Mouse (Mus musculus) embryonic facial prominence, embryonic 15.5 days (tissue): ENCODE measurements around the gene Tpm3. TPM values are rescaled to one million over a fixed set of nuclear protein-coding genes. Genes with fewer than 3 reads are reported as not detected.

Source experiments
- ATAC-seq: fragments of 200-750 bp; cut with Nextera tagmentation; 2 replicates; pipeline ENCODE4 v1.8.0; 2017; ENCODE audit warnings: low read depth, moderate TSS enrichment; ENCODE audit not compliant: insufficient number of reproducible peaks, low FRiP score, low TSS enrichment
- H3K27ac ChIP-seq: fragments of 300-500 bp; sonication (generic); replicated peaks from 2 replicates; pipeline ENCODE4 v1.5.1; 2015; ENCODE audit warnings: mild to moderate bottlenecking, inconsistent platforms
- H3K27me3 ChIP-seq: fragments of 300-500 bp; sonication (generic); 2 replicates; pipeline ENCODE4 v1.6.1; 2015; ENCODE audit warnings: inconsistent platforms
- H3K36me3 ChIP-seq: fragments of 300-500 bp; sonication (generic); 2 replicates; pipeline ENCODE4 v1.6.1; 2015; ENCODE audit warnings: mild to moderate bottlenecking, inconsistent platforms
- H3K4me1 ChIP-seq: fragments of 300-500 bp; sonication (generic); 2 replicates; pipeline ENCODE4 v1.6.1; 2015; ENCODE audit warnings: inconsistent platforms
- H3K4me2 ChIP-seq: fragments of 300-500 bp; sonication (generic); replicated peaks from 2 replicates; pipeline ENCODE4 v1.6.1; 2015; ENCODE audit warnings: mild to moderate bottlenecking, inconsistent platforms
- H3K4me3 ChIP-seq: fragments of 300-500 bp; sonication (generic); replicated peaks from 2 replicates; pipeline ENCODE4 v1.5.1; 2015; ENCODE audit warnings: mild to moderate bottlenecking, inconsistent platforms
- H3K9ac ChIP-seq: fragments of 300-500 bp; sonication (generic); 2 replicates; pipeline ENCODE4 v1.6.1; 2015; ENCODE audit warnings: inconsistent platforms
- H3K9me3 ChIP-seq: fragments of 300-500 bp; sonication (generic); replicated peaks from 2 replicates; pipeline ENCODE4 v1.6.1; 2016; ENCODE audit warnings: inconsistent platforms
- WGBS: fragments of 180-500 bp; shearing (Covaris S2); methylation state at CpG from one replicate; pipeline ENCODE4 v1.1.7; 2015; 5-methylcytosine and 5-hydroxymethylcytosine counted together
- polyA plus RNA-seq: library from polyadenylated mRNA; unstranded; fragments of >200 nt; fragmentation: Nextera tagmentation; extraction: Ambion mirVana; gene quantifications from 2 replicates; pipeline ENCODE4 v1.2.1, GENCODE M21; 2015

The Tpm3 gene
- polyA plus RNA-seq, 1 experiment from 2014 or later = 441 TPM

DNA sequence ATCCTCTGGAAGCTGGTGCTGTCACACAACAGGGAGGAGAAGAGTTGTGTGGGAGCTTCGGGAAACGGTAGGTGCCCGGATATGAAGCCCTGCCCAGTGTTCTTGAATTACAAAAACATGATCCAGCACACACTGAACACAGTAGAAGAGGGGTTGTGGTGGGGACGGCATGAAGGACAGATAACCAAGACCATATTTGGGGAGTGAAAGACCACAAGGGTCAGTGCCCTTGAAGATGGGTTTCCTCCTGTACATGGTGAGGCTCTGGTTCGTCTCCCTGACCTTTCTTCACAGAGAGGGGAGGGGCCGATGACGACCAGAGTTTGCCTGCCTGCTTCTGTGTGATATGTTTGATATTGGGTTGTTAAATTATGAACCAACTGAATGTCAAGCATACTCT, 2.8 kb upstream of the Tpm3 start:
- Histone ChIP-seq H3K27me3 (no peaks in the 10 kb centered on the region), H3K9ac (no peak overlapping the region), H3K27ac (no peak overlapping the region), H3K4me3 (no peak overlapping the region), H3K36me3 (peaks cover 8% of the 10 kb centered on the region; the same call in 1 of the 2 replicates), H3K4me1 (no peaks in the 10 kb centered on the region), H3K4me2 (no peak overlapping the region), H3K9me3 (no peaks in the 10 kb centered on the region)
- 62% methylated on average over 7 of the region's 7 CpGs for WGBS
- ATAC-seq = no peak

DNA sequence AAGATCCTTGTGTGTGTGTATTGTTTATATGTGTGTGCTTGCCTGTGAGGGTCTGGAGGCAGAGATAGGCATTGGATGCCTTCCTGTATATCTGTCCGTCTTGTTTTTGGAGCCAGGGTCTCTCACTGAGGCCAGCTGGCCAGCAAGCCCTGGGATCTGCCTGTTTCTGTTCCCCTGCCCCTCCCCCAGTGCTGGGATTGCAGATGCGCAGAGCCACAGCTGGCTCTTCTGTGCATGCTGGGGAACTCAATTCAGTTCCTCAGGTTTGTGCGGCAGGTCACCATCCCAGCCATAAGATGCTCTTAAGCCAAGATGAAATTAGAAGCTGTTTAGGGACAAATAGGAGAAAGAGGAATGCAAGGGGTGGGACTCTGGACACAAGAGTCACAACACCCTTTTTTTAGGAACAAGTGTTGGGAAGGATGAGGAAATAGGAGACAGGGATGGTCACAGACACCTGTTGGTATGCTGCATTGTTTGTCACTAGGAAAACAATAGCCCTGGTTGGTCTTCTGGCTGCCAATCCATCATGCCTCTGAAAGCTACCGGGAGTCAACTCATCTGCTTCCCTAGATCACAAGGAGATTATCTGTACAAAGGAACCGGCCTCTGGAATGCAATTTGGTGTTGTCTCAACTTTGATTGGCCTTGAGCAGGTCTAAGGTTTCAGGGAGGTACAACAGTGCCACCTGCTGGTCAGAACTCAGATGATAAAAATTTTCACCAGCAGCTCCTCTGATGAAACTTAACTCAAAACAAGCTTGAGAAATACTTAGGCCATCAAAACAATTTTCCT, 4.7 kb downstream of the Tpm3 start:
- Histone ChIP-seq H3K9ac (no peak overlapping the region), H3K9me3 (no peaks in the 10 kb centered on the region), H3K4me2 (0 out of 2 replicates have a peak overlapping the region, but pooled peaks have one; percentile 29), H3K27ac (no peak overlapping the region), H3K4me1 (peaks cover 29% of the 10 kb centered on the region), H3K4me3 (no peak overlapping the region), H3K27me3 (no peaks in the 10 kb centered on the region), H3K36me3 (no peaks in the 10 kb centered on the region)
- ATAC-seq = no peak
- 11% methylated on average over 5 of the region's 5 CpGs for WGBS

DNA sequence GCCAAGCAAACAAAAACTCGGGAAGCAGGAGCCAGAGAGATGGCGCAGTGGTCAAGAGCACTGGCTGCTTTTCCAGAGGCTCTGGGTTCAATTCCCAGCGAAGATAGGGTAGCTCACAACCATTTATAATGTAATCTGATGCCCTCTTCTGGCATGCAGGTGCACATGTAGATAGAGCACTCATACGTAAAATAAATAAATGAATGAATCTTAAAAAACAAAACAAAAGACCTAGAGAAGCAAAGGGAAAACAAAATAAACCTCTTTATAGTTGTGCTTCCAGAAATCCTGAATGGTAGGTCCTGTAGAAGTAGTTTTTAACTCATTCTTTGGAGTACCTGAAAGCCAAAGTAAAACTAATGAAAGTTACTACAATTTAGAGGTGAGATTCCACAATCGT, 5.8 kb downstream of the Tpm3 start:
- Histone ChIP-seq H3K9me3 (no peaks in the 10 kb centered on the region), H3K27me3 (no peaks in the 10 kb centered on the region), H3K27ac (no peak overlapping the region; the same call in 1 of the 2 replicates), H3K4me3 (no peak overlapping the region), H3K4me1 (peaks cover 39% of the 10 kb centered on the region), H3K36me3 (no peaks in the 10 kb centered on the region), H3K4me2 (no peak overlapping the region), H3K9ac (no peak overlapping the region)
- WGBS = 46% methylated on average over 5 of the region's 5 CpGs
- no peak for ATAC-seq

DNA sequence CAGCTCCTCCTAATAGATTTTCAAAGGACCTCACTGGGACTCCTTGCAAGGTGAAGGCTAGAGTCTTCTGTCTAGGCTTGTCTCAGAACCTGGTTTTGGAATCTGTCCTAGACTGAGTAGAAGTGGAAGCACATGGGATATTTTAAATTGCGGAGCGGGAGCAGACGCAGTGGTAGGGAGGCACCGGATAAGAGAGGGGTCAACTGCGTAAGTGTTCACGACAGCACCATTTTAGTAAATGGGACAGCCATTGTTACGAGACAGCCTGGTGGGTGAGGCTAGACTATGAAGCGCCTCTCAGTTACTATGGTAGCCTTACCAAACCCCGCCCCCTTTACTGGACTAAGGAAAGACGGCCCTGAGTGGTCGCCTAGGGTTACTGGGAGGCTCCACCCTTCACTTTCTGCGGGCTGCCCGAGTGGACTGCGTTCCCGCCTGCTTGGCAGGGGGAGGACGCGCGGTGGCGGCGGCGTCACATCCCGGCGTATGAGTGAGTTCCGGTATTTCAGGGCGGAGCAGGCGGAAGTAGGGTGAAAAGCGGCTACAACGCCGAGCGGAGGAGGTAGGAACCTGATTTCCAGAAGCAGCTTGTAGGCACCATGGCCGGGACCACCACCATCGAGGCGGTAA, 6.8 kb downstream of the Tpm3 start:
- Histone ChIP-seq H3K4me2 (peak overlapping the region; percentile 66), H3K9ac (peak overlapping the region; percentile 85), H3K27ac (peak overlapping the region; percentile 99), H3K9me3 (no peaks in the 10 kb centered on the region), H3K4me3 (peak overlapping the region; percentile 88), H3K4me1 (peaks cover 50% of the 10 kb centered on the region), H3K36me3 (no peaks in the 10 kb centered on the region), H3K27me3 (no peaks in the 10 kb centered on the region)
- ATAC-seq = peak; percentile 97
- under 1% methylated on average over 33 of the region's 33 CpGs for WGBS

DNA sequence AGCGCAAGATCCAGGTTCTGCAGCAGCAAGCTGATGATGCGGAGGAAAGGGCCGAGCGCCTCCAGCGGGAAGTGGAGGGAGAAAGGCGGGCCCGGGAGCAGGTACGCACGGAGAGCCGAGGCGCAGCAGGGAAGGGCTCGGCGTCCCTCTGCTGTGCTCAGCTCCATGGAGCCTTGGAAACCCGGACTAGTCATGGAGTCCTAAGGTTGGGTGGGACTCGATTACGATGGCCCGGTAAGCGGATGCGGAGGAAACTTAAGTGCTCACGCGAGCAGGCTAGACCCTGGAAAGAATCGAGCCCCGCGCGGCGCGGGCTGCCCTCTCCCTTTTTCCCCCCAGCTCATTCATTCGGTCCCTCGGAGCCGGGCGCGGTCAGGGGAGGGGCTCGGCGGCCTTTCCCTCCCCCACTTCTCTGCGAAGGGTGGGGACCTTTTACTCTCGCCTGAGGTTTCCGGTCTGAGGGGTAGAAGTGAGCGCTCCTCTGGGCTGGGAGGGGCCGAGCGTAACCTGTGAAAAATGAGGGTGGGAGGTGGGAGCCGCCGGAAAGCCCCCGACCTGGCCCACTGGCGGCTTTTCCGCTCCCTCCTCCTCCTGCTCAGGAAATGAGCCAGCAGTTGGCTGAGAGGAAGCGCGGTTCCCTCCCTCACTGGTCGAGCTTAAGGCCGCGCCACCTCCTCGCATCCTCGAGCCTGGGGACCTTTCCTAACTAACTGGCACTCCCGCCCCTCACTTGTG, 7.5 kb downstream of the Tpm3 start:
- Histone ChIP-seq H3K27ac (peak overlapping the region; percentile 99), H3K9me3 (no peaks in the 10 kb centered on the region), H3K4me2 (peak overlapping the region; percentile 66), H3K9ac (peak overlapping the region; percentile 85), H3K27me3 (no peaks in the 10 kb centered on the region), H3K36me3 (no peaks in the 10 kb centered on the region), H3K4me3 (peak overlapping the region; percentile 88), H3K4me1 (peaks cover 56% of the 10 kb centered on the region)
- ATAC-seq = peak; percentile 63
- WGBS = 0% methylated on average over 53 of the region's 53 CpGs

DNA sequence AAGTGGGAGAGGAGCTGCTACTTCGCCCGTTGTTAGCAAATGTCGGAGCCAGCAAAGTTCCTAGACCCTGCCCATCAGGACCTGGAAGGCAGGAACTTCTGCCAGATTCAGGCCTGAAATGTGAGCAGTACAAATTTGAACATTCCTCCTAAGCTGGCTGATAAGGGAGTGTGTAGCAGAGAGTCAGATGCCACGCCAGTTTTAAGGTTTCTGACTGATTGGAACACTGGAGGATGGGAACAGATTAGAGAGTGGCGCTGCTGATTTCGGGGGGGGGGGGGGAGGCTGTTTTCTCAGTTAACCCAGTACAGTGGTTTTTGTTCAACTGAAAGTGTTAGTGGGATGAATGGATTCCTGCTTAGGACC, 8.0 kb downstream of the Tpm3 start:
- peaks cover 62% of the 10 kb centered on the region for H3K4me1 ChIP-seq
- H3K27ac ChIP-seq = peak overlapping the region; percentile 99
- 0% methylated on average over 6 of the region's 6 CpGs for WGBS
- no peaks in the 10 kb centered on the region for H3K9me3 ChIP-seq
- peak overlapping the region; percentile 88 for H3K4me3 ChIP-seq
- no peaks in the 10 kb centered on the region for H3K27me3 ChIP-seq
- no peak for ATAC-seq
- H3K36me3 ChIP-seq = no peaks in the 10 kb centered on the region
- peak overlapping the region; percentile 66 for H3K4me2 ChIP-seq
- peak overlapping the region; percentile 85 for H3K9ac ChIP-seq

DNA sequence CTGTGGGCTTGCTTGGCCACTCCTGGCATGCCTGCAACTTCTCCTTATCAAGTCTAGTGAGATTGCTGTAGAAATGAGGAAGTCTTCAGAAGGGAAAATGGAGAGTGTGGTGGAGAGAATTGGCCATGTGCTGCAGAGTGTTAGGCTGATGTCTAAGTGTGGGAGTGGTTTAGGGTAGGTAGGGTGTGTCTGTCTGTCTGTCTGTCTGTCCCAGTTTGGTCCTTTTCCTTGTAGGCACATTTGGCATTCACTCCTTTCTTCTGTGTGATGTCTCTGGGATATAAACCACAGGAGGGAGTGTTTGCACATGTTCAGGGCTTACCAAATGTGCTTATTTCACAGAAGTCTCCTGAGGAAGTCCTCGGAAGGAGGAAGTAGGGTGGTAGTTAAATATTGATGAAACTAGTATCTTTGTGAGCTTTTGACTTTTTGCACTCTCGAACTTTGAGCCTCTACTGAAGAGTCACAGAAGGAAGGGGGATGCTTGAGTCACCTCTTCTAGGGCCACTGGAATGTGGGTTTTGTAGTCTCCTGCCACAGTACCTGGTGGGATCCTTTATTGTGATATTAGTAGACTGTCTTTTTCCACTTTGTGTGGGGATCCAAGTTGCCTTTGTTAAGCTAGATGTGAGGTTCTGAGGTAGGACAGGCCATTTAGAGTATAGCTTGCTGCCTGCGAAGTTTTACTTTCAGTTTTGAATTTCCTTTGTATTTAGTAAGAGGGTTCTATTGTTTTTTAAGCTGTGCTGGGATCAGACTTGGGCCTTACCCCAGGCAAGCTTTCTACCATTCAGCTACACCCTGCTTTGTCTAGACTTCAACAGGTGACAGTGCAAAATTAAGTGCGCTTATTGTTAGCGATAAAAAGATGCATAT, 9.2 kb downstream of the Tpm3 start:
- WGBS = 69% methylated on average over 5 of the region's 5 CpGs
- Histone ChIP-seq H3K36me3 (no peaks in the 10 kb centered on the region), H3K9ac (peak overlapping the region; percentile 18; the same call in 1 of the 2 replicates), H3K9me3 (no peaks in the 10 kb centered on the region), H3K27me3 (no peaks in the 10 kb centered on the region), H3K4me3 (peak overlapping the region; percentile 88), H3K4me1 (peaks cover 62% of the 10 kb centered on the region), H3K27ac (peak overlapping the region; percentile 34; the same call in 1 of the 2 replicates), H3K4me2 (peak overlapping the region; percentile 66)
- no peak for ATAC-seq

DNA sequence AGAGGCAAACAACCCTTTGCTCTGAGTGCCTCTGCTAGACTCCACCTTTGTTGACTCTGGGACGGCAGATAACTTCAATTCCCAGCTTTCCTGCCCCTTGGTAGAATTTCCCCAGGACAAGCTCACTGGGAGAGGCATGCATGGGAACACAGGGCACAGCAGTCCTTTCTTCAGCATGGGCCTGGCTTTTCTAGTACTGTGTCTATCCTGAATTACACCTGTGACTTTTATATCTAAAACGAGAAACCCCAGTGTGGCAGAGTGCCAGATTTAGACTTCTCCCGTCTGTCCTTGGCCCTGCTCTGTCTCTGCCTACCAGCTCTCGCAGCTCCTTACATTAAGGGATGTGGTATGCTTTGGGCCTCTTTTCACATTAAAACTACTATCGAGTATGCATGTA, 10.6 kb downstream of the Tpm3 start:
- peaks cover 14% of the 10 kb centered on the region for H3K36me3 ChIP-seq
- no peaks in the 10 kb centered on the region for H3K9me3 ChIP-seq
- H3K9ac ChIP-seq = peak overlapping the region; percentile 15; the same call in 1 of the 2 replicates
- WGBS = 54% methylated on average over 5 of the region's 5 CpGs
- H3K4me2 ChIP-seq = no peak overlapping the region
- no peak overlapping the region for H3K4me3 ChIP-seq
- peaks cover 55% of the 10 kb centered on the region for H3K4me1 ChIP-seq
- no peak for ATAC-seq
- H3K27me3 ChIP-seq = no peaks in the 10 kb centered on the region
- peak overlapping the region; percentile 56 for H3K27ac ChIP-seq

DNA sequence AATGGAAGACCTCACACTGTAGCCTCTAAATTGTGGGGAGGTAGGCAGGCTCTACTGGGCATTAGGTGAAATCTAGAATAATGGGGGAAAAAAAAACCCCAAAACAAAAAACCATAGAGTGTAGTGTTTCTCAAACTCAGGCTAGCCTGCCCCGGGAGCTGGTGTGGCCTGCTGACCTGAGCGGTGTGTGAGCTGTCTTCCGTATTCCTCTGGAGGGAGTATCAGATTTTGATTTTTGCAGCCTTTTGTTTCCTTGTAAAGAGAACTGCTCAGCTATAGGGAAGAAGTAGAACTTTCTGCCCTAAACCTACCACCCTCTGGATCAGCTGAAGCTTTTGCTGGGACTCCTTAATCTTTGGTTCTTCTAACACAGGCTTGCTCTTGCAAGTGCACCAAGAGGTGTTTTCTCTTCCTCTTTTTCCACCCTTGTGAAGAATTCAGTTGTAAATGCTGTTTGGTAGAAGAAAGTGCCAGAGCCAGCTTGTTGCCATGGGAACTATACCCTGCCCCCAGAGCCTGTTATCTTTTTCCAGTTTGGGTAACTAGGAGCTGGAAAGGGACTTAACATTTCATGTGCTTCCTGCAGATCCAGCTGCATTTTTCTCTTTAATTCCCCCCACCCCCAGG, 11.4 kb downstream of the Tpm3 start:
- no peaks in the 10 kb centered on the region for H3K9me3 ChIP-seq
- H3K4me1 ChIP-seq = peaks cover 50% of the 10 kb centered on the region
- WGBS = 56% methylated on average over 3 of the region's 3 CpGs
- no peak for ATAC-seq
- H3K4me2 ChIP-seq = no peak overlapping the region
- peak overlapping the region; percentile 56 for H3K27ac ChIP-seq
- no peak overlapping the region for H3K9ac ChIP-seq
- no peak overlapping the region for H3K4me3 ChIP-seq
- peaks cover 22% of the 10 kb centered on the region for H3K36me3 ChIP-seq
- H3K27me3 ChIP-seq = no peaks in the 10 kb centered on the region

DNA sequence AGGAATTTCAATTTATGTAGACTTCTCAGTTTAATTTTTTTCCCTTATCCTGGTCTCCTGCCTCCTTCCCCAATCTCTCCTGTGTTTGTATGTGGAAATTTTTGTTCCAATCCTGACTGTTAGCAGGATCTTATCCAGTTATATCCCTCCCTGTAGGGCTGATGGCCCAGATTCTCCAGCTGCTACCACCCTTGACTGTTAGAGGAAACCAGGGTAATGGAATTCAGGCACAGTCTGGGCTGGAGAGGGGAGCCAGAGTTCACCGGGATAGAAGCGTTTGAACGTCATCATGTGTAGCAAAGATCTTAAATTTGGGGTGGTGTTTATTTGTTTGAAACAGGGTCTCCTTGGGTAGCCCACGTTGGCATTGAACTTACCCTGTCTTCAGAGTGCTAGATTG, 12.3 kb downstream of the Tpm3 start:
- H3K27ac ChIP-seq = 0 out of 2 replicates have a peak overlapping the region, but pooled peaks have one; percentile 34
- no peak for ATAC-seq
- H3K27me3 ChIP-seq = no peaks in the 10 kb centered on the region
- no peak overlapping the region for H3K4me3 ChIP-seq
- peaks cover 46% of the 10 kb centered on the region for H3K4me1 ChIP-seq
- H3K36me3 ChIP-seq = peaks cover 32% of the 10 kb centered on the region
- no peak overlapping the region for H3K9ac ChIP-seq
- no peak overlapping the region for H3K4me2 ChIP-seq
- H3K9me3 ChIP-seq = no peaks in the 10 kb centered on the region
- 68% methylated on average over 4 of the region's 4 CpGs for WGBS
